Mouse (Mus musculus): ENCODE data around the gene Atp9a.

DNA sequence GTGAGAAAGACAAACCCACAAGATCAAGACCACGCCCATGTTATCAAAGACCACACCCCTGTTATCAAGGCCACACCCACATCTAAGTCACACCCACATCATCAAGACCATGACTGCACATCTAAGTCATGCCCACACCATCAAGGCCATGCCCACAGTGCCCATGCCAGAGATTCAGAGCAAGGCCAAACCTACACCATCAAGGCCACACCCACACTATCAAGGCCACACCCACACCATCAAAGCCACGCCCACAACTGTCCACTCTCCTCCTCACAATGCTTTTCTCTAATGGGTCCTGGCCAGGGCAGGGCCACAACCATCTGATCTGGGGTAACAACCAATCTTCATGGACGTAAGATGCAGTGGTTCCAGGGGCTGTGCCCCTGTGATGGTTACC, 31.2 kb downstream of the Atp9a start:
- TF ChIP-seq CTCF (IDR thresholded peaks at IDR 0.05; ENCODE audit: extremely low read depth, insufficient read depth, low read length) (no peak), POLR2A (IDR thresholded peaks at IDR 0.05; ENCODE audit: extremely low read depth, insufficient read depth, low read length) (no peak)
